Mouse (Mus musculus) MEL (cell line): Measurements from ENCODE around the gene Slc34a1. TPM values are rescaled to one million over a fixed set of nuclear protein-coding genes. Genes with fewer than 3 reads are reported as not detected.

Experiments used
- DNase-seq: peaks from one replicate; pipeline ENCODE4 v3.0.0; 2011; ENCODE audit warnings: low read depth, low spot score
- H3K27ac ChIP-seq: 2 replicates; pipeline ENCODE4 v1.5.1; 2012; ENCODE audit warnings: low read depth, mild to moderate bottlenecking, control low read depth, low read length, moderate library complexity; ENCODE audit not compliant: control insufficient read depth
- H3K27me3 ChIP-seq, 2 experiments: fragments of 150-350 bp in 1 of 2; sonication (generic) in 1 of 2; 2 replicates each; pipeline ENCODE4 v1.6.1; 2012; ENCODE audit warnings: low read length in 2 of 2, mild to moderate bottlenecking in 2 of 2, improper control_type of control experiment in 1 of 2, moderate library complexity in 1 of 2; ENCODE audit not compliant: insufficient read depth in 2 of 2, control insufficient read depth in 1 of 2
- H3K36me3 ChIP-seq, 2 experiments: 2 replicates each; pipeline ENCODE4 v1.6.1; 2012 to 2014; ENCODE audit warnings: low read length in 2 of 2, improper control_type of control experiment in 1 of 2, inconsistent platforms in 1 of 2, mild to moderate bottlenecking in 1 of 2; ENCODE audit not compliant: insufficient read depth in 2 of 2, control insufficient read depth in 1 of 2
- H3K4me1 ChIP-seq, 2 experiments: fragments of 150-350 bp in 1 of 2; sonication (generic) in 1 of 2; 2 replicates each; pipeline ENCODE4 v1.6.1; 2012; ENCODE audit warnings: low read length in 2 of 2, improper control_type of control experiment in 1 of 2, mild to moderate bottlenecking in 1 of 2; ENCODE audit not compliant: insufficient read depth in 2 of 2, control insufficient read depth in 1 of 2
- H3K4me3 ChIP-seq, 2 experiments: fragments of 150-350 bp in 1 of 2; sonication (generic) in 1 of 2; 2 replicates each; pipeline ENCODE4 v1.5.1; 2012; ENCODE audit warnings: low read depth in 2 of 2, low read length in 2 of 2, mild to moderate bottlenecking in 2 of 2, moderate library complexity in 2 of 2, control low read depth in 1 of 2, improper control_type of control experiment in 1 of 2; ENCODE audit not compliant: control insufficient read depth in 1 of 2, insufficient read depth in 1 of 2
- H3K79me2 ChIP-seq: 2 replicates; pipeline ENCODE4 v1.6.1; 2012; ENCODE audit warnings: mild to moderate bottlenecking, low read length, moderate library complexity; ENCODE audit not compliant: control insufficient read depth, poor library complexity, insufficient read depth
- H3K9ac ChIP-seq: 2 replicates; pipeline ENCODE4 v1.6.1; 2012; ENCODE audit warnings: low read depth, mild to moderate bottlenecking, control low read depth, low read length, moderate library complexity; ENCODE audit not compliant: control insufficient read depth, poor library complexity, severe bottlenecking
- H3K9me3 ChIP-seq: fragments of 150-350 bp; sonication (generic); replicated peaks from 2 replicates; pipeline ENCODE4 v1.6.1; 2012; ENCODE audit warnings: mild to moderate bottlenecking, low read length, improper control_type of control experiment, moderate library complexity; ENCODE audit not compliant: insufficient read depth
- CHD1 ChIP-seq: IDR thresholded peaks from 2 replicates; pipeline ENCODE4 v1.6.1; 2012; ENCODE audit warnings: low read depth, mild to moderate bottlenecking, inconsistent platforms, low read length, improper control_type of control experiment
- CHD2 ChIP-seq: IDR thresholded peaks from 2 replicates; pipeline ENCODE4 v1.6.1; 2011; ENCODE audit warnings: low read length, improper control_type of control experiment
- E2F4 ChIP-seq: IDR thresholded peaks from 2 replicates; pipeline ENCODE4 v1.6.1; 2011; ENCODE audit warnings: low read depth, low read length, improper control_type of control experiment, borderline replicate concordance
- ELF1 ChIP-seq: IDR thresholded peaks from 2 replicates; pipeline ENCODE4 v1.6.1; 2014; ENCODE audit warnings: low read depth, mild to moderate bottlenecking, inconsistent platforms, low read length, improper control_type of control experiment, moderate library complexity
- ETS1 ChIP-seq: IDR thresholded peaks from 2 replicates; pipeline ENCODE4 v1.6.1; 2012; ENCODE audit warnings: low read depth, mild to moderate bottlenecking, inconsistent platforms, low read length, improper control_type of control experiment, moderate library complexity
- MAFK ChIP-seq: IDR thresholded peaks from 2 replicates; pipeline ENCODE4 v1.6.1; 2011; ENCODE audit warnings: low read depth, mild to moderate bottlenecking, low read length, improper control_type of control experiment, borderline replicate concordance
- MXI1 ChIP-seq: IDR thresholded peaks from 2 replicates; pipeline ENCODE4 v1.6.1; 2011; ENCODE audit warnings: mild to moderate bottlenecking, low read depth, low read length, improper control_type of control experiment
- NELFE ChIP-seq: IDR thresholded peaks from 2 replicates; pipeline ENCODE4 v1.6.1; 2011; ENCODE audit warnings: low read depth, low read length, improper control_type of control experiment
- NRF1 ChIP-seq: IDR thresholded peaks from 2 replicates; pipeline ENCODE4 v1.6.1; 2014; ENCODE audit warnings: low read depth, mild to moderate bottlenecking, inconsistent platforms, low read length, improper control_type of control experiment, moderate library complexity; ENCODE audit not compliant: poor library complexity, insufficient read depth, severe bottlenecking
- RAD21 ChIP-seq: IDR thresholded peaks from 2 replicates; pipeline ENCODE4 v1.6.1; 2011; ENCODE audit warnings: mild to moderate bottlenecking, low read depth, low read length, improper control_type of control experiment
- RCOR1 ChIP-seq: IDR thresholded peaks from 2 replicates; pipeline ENCODE4 v1.6.1; 2012; ENCODE audit warnings: low read depth, mild to moderate bottlenecking, inconsistent platforms, low read length, improper control_type of control experiment
- SIN3A ChIP-seq: IDR thresholded peaks from 2 replicates; pipeline ENCODE4 v1.6.1; 2012; ENCODE audit warnings: low read length, improper control_type of control experiment, inconsistent platforms
- SMC3 ChIP-seq: IDR thresholded peaks from 2 replicates; pipeline ENCODE4 v1.6.1; 2011; ENCODE audit warnings: low read depth, low read length, improper control_type of control experiment
- TCF12 ChIP-seq: IDR thresholded peaks from 2 replicates; pipeline ENCODE4 v1.6.1; 2014; ENCODE audit warnings: low read depth, mild to moderate bottlenecking, inconsistent platforms, low read length, improper control_type of control experiment, moderate library complexity
- USF1 ChIP-seq: IDR thresholded peaks from 2 replicates; pipeline ENCODE4 v1.6.1; 2014; ENCODE audit warnings: low read depth, mild to moderate bottlenecking, inconsistent platforms, low read length, improper control_type of control experiment, moderate library complexity
- USF2 ChIP-seq, 2 experiments: IDR thresholded peaks; 2 replicates each; pipeline ENCODE4 v1.6.1; 2011 to 2012; ENCODE audit warnings: improper control_type of control experiment in 2 of 2, low read length in 2 of 2, borderline replicate concordance in 1 of 2, inconsistent platforms in 1 of 2, low read depth in 1 of 2, mild to moderate bottlenecking in 1 of 2; ENCODE audit not compliant: insufficient read depth in 1 of 2
- ZC3H11A ChIP-seq: IDR thresholded peaks from 2 replicates; pipeline ENCODE4 v1.6.1; 2012; ENCODE audit warnings: low read depth, mild to moderate bottlenecking, inconsistent platforms, low read length, improper control_type of control experiment
- ZMIZ1 ChIP-seq: IDR thresholded peaks from 2 replicates; pipeline ENCODE4 v1.6.1; 2012; ENCODE audit warnings: low read depth, mild to moderate bottlenecking, inconsistent platforms, low read length, improper control_type of control experiment, moderate library complexity
- polyA plus RNA-seq, 2 experiments: library from polyadenylated mRNA; stranded (reverse) in 1 of 2; unstranded in 1 of 2; fragments of >175 nt in 1 of 2; fragments of >200 nt in 1 of 2; gene quantifications; 2 replicates each; pipeline versions ENCODE4 v1.2.1 to v1.2.4; 2012; ENCODE audit warnings: low replicate concordance in 2 of 2, low read depth in 1 of 2; ENCODE audit not compliant: insufficient read length in 2 of 2, insufficient read depth in 1 of 2, missing spikeins in 1 of 2
- total RNA-seq: library from RNA; depleted of rRNA; stranded (reverse); fragments of 300-350 nt; gene quantifications from 2 replicates; pipeline ENCODE4 v1.2.3, GENCODE M21; 2012; rRNA removed

The Slc34a1 gene
- total and polyA plus RNA-seq, 3 experiments = not detected

GRCm38 (mm10) chr13:55465184-55465583 is 67.2 kb downstream of the Slc34a1 start:
- H3K9ac ChIP-seq = no peak overlapping the region
- no peaks in the 10 kb centered on the region for H3K27me3 ChIP-seq

More at GRCm38 (mm10) chr13:55465184-55465583, 67.2 kb downstream of the Slc34a1 start:
- TF ChIP-seq MXI1 (no peak), TCF12 (no peak), ZMIZ1 (no peak), RAD21 (no peak), NELFE (no peak), RCOR1 (no peak), USF2 (IDR thresholded peaks at IDR 0.05; ENCODE audit: borderline replicate concordance in 1 of 2, insufficient read depth in 1 of 2, low read depth in 1 of 2, low read length in 2 of 2) (no peak), ETS1 (no peak), CHD2 (no peak), SIN3A (no peak), E2F4 (no peak), SMC3 (no peak), NRF1 (no peak), ELF1 (no peak), CHD1 (no peak), ZC3H11A (no peak), USF1 (no peak), MAFK (no peak)
- no peaks in the 10 kb centered on the region for H3K4me1 ChIP-seq
- H3K4me3 ChIP-seq = no peak overlapping the region
- no peak overlapping the region for H3K27ac ChIP-seq
- H3K9me3 ChIP-seq = no peaks in the 10 kb centered on the region
- H3K79me2 ChIP-seq = no peaks in the 10 kb centered on the region
- H3K36me3 ChIP-seq = no peaks in the 10 kb centered on the region; a peak in 1 of 4 replicates
- no peak for DNase-seq

Other genes with a start within 250 kb of the Slc34a1 start
- gene Fgfr4, start 245.5 kb upstream of the Slc34a1 start, total RNA-seq = not detected in 2 replicates
- not detected for gene Fgfr4, start 245.5 kb upstream of the Slc34a1 start, polyA plus RNA-seq
- 10.0 and 13.3 TPM in 2 replicates for gene Nsd1, start 188.4 kb upstream of the Slc34a1 start, total RNA-seq
- 10 to 100 TPM in 1 of 2 experiments, 1 to 10 TPM in 1; 6.3 to 59.3 TPM for gene Nsd1, start 188.4 kb upstream of the Slc34a1 start, polyA plus RNA-seq
- gene Prelid1, start 77.7 kb upstream of the Slc34a1 start, total RNA-seq = 203 and 263 TPM in 2 replicates
- gene Prelid1, start 77.7 kb upstream of the Slc34a1 start, polyA plus RNA-seq = 100 to 1,000 TPM in 1 of 2 experiments, not detected in 1; 630 TPM
- 74.3 and 75.8 TPM in 2 replicates for gene Rab24, start 76.2 kb upstream of the Slc34a1 start, total RNA-seq
- 10 to 100 TPM in 1 of 2 experiments, not detected in 1; 71.0 TPM for gene Rab24, start 76.2 kb upstream of the Slc34a1 start, polyA plus RNA-seq
- gene Mxd3, start 68.4 kb upstream of the Slc34a1 start, total RNA-seq = 3.9 and 4.7 TPM in 2 replicates
- 1 to 10 TPM in 1 of 2 experiments, not detected in 1; 9.3 TPM for gene Mxd3, start 68.4 kb upstream of the Slc34a1 start, polyA plus RNA-seq
- 132 and 145 TPM in 2 replicates for gene Lman2, start 35.4 kb upstream of the Slc34a1 start, total RNA-seq
- 100 to 1,000 TPM in 1 of 2 experiments, 10 to 100 TPM in 1; 86.1 to 239 TPM for gene Lman2, start 35.4 kb upstream of the Slc34a1 start, polyA plus RNA-seq
- 14.4 TPM in 2 replicates for gene Rgs14, start 28.5 kb upstream of the Slc34a1 start, total RNA-seq
- gene Rgs14, start 28.5 kb upstream of the Slc34a1 start, polyA plus RNA-seq = 10 to 100 TPM in 1 of 2 experiments, not detected in 1; 20.5 TPM
- gene Pfn3, start 17.0 kb downstream of the Slc34a1 start, total RNA-seq = not detected in 2 replicates
- gene Pfn3, start 17.0 kb downstream of the Slc34a1 start, polyA plus RNA-seq = not detected
- gene F12, start 28.6 kb downstream of the Slc34a1 start, total RNA-seq = not detected in 2 replicates
- not detected for gene F12, start 28.6 kb downstream of the Slc34a1 start, polyA plus RNA-seq
- gene Grk6, start 46.9 kb downstream of the Slc34a1 start, total RNA-seq = 75.9 and 83.2 TPM in 2 replicates
- 10 to 100 TPM in 1 of 2 experiments, not detected in 1; 96.7 TPM for gene Grk6, start 46.9 kb downstream of the Slc34a1 start, polyA plus RNA-seq
- 2.4 and 2.7 TPM in 2 replicates for gene Prr7, start 66.1 kb downstream of the Slc34a1 start, total RNA-seq
- 1 to 10 TPM in 1 of 2 experiments, not detected in 1; 8.7 TPM for gene Prr7, start 66.1 kb downstream of the Slc34a1 start, polyA plus RNA-seq
- 0.04 and 0.10 TPM in 2 replicates for gene Dbn1, start 89.9 kb downstream of the Slc34a1 start, total RNA-seq
- gene Dbn1, start 89.9 kb downstream of the Slc34a1 start, polyA plus RNA-seq = under 1 TPM in 1 of 2 experiments, not detected in 1; 0.53 TPM
- 12.3 and 15.7 TPM in 2 replicates for gene Pdlim7, start 115.5 kb downstream of the Slc34a1 start, total RNA-seq
- 10 to 100 TPM in 1 of 2 experiments, not detected in 1; 40.6 TPM for gene Pdlim7, start 115.5 kb downstream of the Slc34a1 start, polyA plus RNA-seq
- 1.4 and 1.6 TPM in 2 replicates for gene Dok3, start 131.1 kb downstream of the Slc34a1 start, total RNA-seq
- 1 to 10 TPM in 1 of 2 experiments, not detected in 1; 4.3 TPM for gene Dok3, start 131.1 kb downstream of the Slc34a1 start, polyA plus RNA-seq
- 58.5 and 61.6 TPM in 2 replicates for gene Ddx41, start 138.5 kb downstream of the Slc34a1 start, total RNA-seq
- 10 to 100 TPM in 1 of 2 experiments, not detected in 1; 88.8 TPM for gene Ddx41, start 138.5 kb downstream of the Slc34a1 start, polyA plus RNA-seq
- gene Fam193b, start 172.9 kb downstream of the Slc34a1 start, total RNA-seq = 11.7 and 11.9 TPM in 2 replicates
- 10 to 100 TPM in 1 of 2 experiments, not detected in 1; 38.7 TPM for gene Fam193b, start 172.9 kb downstream of the Slc34a1 start, polyA plus RNA-seq
- gene Tmed9, start 175.5 kb downstream of the Slc34a1 start, total RNA-seq = 185 and 222 TPM in 2 replicates
- 100 to 1,000 TPM in 1 of 2 experiments, not detected in 1; 218 TPM for gene Tmed9, start 175.5 kb downstream of the Slc34a1 start, polyA plus RNA-seq
- gene B4galt7, start 201.7 kb downstream of the Slc34a1 start, total RNA-seq = 15.0 and 18.0 TPM in 2 replicates
- gene B4galt7, start 201.7 kb downstream of the Slc34a1 start, polyA plus RNA-seq = 10 to 100 TPM in 1 of 2 experiments, not detected in 1; 19.9 TPM
- gene Caml, start 224.8 kb downstream of the Slc34a1 start, total RNA-seq = 33.5 and 42.5 TPM in 2 replicates
- 10 to 100 TPM in 1 of 2 experiments, not detected in 1; 47.1 TPM for gene Caml, start 224.8 kb downstream of the Slc34a1 start, polyA plus RNA-seq
- 52.8 and 58.3 TPM in 2 replicates for gene Ddx46, start 236.8 kb downstream of the Slc34a1 start, total RNA-seq
- 100 to 1,000 TPM in 1 of 2 experiments, 10 to 100 TPM in 1; 89.5 to 122 TPM for gene Ddx46, start 236.8 kb downstream of the Slc34a1 start, polyA plus RNA-seq